Mouse (Mus musculus) telencephalon, adult 2 months (tissue): Measurements from ENCODE around the gene Rab4b.

Experiments
- DNase-seq: peaks from one replicate; pipeline ENCODE4 v3.0.0-alpha.2; 2011; ENCODE audit warnings: low read depth, low spot score

Rab4b gene

DNA sequence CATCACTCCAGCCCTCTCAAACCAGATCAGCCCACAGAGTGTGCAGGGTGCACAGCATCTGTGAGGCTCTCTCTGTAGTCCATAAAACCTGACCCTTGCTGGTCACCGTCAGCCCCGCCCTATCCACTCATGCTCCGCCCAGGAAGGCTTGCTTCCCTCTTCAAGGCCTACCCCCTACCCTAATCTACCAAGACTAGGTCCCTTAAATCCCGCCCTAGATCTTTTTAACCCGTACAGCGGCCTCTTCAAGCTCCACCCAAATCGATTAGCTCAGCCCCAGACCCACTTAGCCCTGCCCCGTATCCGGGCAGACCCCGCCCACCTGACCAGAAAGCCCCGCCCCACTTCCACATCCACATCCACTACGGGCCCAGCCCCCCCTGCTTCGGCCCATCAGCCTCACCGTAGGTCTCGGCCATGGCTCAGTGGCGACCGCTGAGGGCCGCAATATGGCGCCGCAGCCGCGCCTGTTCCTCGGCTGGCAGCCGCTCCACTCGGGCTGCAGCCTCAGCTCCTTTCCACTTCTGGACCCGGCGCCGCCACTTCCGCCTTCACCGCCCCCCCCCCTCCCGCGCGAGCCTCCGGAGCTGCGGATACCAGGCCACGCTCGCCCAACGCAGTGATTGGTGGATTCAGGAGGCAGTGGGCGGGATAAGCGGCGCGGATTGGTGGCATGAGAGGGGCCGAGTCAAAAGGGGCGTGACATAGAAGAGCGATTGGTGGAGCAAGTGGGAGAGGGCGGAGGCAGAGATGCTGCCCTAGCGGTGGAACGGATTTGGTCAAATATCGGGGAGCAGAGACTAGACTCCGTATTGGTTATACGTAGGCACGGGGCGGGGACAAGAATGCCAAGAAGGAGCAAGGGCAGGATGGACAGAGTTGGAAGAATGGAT, at the start of gene Rab4b:
TSS of gene Rab4b (minus strand) at position 573 of the 893 bp plus-strand sequence.
- peak; percentile 99 for DNase-seq

DNA sequence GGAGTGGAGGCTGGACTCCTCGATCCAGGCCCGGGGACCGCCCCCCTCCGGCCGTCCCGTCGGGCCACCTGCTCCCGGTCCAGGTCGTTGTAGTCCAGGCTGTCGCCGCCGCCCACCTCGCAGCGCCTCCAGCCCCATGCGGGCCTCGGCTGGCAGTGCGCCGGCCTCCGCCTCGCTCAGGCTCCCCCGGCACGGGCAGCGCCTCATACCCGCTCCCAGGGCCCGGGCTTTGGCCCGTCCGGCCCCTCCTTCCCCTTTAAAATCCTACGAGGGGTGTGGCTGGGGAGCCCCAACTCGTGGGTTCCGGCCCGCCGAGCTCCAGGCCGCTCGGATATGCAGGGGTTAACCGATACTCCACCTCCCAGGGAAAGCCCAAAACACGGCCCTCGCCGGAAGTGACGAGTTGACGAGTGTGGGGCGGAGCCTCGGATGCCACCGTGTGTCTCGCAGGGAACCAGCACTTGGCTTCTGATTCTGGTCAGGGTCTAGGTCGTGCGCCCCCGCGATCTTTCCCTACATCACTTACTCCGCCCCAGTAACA, 49.7 kb upstream of the Rab4b start, which contains the start of gene Itpkc:
TSS of gene Itpkc (minus strand) at position 381 of the 541 bp plus-strand sequence.
- DNase-seq = peak; percentile 90

DNA sequence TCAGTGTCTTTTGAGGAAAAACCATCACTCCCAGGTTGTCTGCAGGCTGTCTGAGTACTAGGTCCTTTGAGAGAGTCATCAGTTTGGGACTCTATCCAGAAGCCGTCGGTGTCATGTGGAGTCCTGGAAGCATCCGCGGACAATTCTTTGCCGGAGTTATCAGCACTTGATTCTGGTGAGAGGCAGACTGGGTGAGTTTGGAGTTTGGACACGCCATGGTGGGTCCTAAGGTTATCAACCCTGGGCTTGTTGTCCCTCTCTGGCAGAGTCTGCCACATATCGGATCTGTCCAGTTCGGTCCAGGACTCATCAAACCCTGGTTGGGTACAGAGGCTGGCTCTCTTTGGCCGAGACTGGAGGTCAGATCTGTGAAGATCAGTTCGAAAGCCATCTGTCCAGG, 49.0 kb upstream of the Rab4b start:
- DNase-seq = no peak

DNA sequence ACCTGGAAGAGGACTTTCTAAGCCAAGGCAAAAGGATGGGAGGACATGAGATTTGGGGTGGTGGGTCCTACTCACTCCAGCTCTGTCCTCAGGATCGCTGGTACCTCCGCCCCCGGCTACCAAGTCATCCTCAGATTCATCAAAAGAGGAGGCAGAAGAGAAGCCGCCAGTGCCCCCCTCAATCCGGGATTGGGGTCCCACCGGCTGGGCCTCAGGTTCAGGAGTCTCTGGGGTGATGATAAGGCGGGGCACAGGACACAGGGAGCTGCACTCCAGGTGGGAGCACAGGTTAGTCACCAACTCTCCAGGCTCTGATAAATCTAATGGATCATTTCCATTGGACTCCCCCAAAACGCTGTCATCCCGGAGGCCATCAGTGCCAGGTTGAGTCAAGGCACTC, 48.6 kb upstream of the Rab4b start:
- no peak for DNase-seq

DNA sequence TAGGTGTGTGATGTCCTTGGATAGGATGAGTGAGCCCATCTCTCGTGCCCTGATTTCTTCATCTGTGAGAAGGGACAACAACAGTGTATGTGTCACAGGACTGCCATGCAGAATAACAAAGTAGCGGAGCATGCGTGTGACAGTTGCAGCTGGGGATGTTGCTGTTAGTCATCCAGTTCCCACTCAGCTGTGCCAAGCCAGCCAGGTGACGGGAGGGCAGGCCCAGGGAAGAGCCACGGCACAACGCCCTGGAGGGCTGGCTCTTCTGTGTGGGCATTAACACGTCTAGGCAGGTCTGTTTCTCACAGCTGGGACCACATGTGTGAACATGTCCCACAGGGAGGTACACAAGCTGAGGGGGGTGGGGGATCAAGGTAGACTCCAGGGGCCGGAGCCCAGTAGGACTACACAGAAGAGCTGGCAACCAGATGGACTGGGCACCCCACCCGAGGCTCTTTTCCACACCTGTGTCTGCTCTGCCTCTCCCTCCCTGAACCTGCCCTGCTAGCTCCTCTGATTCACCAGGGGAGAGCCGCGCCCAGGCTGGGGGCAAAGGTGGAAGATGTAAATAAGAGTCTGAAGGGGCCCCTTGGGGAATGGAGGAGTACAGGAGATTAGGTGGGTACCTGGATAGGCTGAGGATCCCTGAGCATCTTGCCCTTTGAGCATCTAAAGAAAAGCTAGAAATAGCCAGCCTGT, 46.3 kb upstream of the Rab4b start:
- DNase-seq = no peak

DNA sequence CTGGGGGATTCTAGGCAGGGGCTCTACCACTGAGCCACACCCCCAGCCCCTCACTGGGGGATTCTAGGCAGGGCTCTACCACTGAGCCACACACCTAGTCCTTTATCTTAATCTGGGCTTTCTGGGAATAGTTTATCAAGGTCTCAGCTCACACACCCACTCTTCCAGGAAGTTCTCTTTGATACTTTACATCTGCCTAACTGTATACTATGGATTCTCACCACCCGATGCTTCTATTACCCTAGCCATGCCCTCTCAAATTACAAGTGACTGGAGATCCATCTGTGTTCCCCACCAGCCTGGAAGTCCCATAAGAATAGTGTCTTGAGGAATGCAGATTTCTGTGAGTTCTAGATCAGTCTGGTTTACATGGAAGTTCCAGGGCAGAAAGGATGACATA, 43.8 kb upstream of the Rab4b start:
- no peak for DNase-seq

DNA sequence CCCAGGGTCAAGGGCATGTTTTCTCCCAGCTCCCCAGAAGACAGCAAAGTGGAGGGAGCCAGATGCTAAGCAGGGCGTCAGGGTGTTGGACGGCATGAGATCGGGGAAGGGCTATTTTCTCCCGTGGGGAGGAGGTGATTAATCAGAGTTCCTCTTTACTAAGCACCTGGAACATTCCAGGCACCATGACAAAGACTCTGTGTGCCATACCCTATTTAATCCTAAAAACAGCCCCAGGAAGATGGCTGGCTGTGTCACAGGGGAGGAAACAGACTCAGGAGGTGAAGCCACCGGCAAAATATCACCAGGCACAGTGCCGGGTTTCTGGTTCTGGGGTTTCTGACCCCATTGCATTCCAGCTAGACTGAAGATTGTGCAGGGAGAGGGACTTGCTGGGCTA, 43.2 kb upstream of the Rab4b start:
- DNase-seq = no peak

DNA sequence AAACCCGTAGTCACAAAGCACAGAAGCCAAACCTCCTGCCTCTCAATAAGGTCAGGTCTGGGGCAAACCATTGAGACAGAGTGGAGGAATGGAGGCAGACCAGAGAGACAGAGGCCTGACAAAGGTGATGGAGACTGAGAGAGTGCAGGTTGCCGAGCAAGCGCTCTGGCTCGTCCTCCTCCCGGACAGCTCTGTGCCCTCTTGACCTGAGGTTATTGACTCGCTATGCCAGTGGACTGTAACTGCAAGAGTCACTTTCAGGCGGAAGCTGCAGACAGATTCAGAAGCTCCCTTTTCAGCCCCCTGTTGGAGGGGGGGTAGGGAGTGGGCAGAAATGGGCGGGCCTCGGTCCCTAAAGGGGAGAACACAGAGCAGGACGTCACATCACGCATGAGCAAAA, 41.2 kb upstream of the Rab4b start:
- no peak for DNase-seq

DNA sequence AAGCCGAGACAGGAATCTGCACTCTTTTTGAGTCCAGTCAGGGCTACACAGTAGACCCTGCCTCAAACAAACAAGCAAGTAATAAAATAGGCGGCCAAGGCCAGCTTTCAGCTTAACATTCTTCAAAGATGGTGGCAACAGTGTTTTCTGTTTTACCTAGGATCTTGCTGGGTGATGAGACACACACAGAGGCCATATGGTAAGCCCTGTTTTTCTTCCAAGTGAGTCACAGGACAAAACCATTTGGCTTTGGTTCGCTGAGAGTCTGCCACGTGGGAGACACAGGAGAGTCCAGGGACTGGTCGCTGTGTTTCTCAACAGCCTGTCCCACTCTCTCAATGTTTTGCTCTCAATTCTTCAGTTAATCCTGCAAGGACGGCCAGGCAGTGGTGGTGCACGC, 39.9 kb upstream of the Rab4b start:
- no peak for DNase-seq

DNA sequence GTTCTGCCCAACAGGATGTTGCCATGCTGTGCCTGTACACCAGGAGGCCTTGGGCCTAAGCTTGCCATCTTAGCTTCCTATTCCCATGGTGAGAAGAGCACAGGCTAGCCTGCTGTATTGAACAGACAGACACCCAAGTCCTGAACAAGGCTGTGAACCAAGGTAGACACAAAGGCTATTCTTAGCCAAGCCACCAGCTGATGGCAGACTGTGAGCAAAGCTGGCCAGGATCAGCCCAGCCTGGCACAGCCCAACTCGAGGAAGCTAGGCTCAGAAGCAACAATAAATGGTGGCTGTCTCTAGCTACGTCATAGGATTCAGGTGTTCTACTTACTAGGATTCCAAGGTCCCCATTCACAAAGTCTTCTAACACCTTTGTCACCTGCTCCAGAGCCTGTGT, 33.9 kb upstream of the Rab4b start:
- DNase-seq = no peak

DNA sequence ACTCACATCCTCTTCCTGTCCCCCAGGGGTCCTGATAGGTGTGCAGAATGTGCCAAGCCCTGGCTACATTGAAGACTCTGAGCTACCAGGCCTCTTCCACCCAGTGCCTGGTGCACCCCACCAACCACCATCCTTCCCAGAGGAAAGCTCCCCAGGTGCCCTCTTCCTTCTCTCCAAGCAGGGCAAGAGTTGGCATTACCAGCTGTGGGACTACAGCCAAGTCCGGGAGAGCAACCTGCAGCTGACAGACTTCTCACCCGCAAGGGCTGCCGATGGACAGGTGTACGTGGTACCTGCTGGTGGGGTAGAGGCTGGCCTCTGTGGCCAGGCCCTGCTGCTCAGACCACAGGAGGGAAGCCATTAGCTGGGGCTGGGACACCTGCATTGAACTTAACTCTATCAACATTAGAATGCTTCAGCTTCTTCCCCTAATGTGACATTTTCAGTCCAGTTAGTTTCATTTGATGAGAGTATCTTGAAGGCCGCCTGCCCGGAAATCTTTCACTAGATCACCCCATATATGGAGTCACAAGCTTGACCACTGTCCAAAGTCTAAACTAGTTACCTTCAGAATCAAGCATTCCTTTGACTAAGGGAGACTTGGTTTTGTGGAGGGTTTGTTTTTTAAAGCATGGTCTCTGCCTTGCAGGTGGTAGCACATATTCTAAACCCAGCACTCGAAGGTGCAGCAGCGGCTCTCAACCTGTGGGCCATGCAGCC, 25.2 kb upstream of the Rab4b start:
- DNase-seq = no peak

DNA sequence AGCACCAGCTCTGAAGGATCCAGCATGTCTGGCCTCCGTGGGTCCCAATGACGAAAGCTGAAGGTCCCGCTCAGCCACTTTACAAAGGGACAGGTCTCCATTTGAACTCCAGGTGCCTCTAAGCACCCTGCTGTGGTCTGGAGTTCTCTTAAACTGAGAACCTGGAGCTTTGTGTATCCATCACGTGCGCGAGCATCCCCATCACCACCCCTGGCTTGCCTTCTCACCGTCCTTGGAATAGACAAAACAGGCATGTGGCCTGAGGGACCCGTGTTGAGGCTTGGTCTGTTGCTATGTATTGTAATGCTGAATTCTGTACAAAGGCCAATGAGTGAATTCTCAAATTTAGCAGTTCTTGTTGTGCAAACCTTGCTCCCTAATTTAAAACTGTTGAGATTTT, 20.1 kb upstream of the Rab4b start:
- DNase-seq = no peak

DNA sequence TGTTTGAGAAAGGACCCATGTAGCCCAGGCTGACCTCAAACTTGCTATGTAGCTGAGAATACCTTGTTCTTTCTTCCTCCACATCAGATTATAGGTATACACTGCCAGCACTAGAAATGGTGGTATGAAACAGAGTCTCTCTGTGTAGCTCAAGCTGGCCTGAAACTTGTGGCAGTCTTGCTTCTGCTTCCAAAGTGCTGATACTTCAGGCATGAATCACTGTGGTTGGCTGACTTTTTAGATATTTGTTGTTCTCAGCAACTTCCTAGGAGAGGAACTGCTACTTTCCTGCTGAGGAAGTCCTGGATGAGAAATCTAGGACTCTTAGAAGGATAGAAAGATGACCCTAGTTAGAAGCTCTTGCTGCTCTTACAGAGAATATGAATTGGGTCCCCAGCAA, 19.7 kb upstream of the Rab4b start:
- DNase-seq = no peak

DNA sequence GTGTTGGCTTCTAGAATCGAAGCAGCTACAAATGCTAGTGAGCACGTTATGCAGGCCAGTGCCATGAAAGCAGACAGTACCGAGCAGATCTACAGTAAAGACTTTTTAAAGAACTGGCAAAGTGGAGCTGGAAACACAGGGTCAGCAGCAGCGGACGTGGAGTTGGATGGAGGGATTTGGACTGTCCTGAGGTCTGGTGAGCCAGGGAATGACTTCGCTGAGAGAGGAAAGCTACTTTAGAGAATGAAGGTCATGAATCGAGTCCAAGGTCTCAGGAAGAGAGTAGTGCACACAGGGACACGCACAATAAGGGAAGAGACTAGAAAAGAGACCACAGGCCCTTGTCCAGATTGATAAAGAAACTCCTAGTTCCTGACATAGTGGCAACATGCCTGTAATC, 18.9 kb upstream of the Rab4b start:
- DNase-seq = no peak

DNA sequence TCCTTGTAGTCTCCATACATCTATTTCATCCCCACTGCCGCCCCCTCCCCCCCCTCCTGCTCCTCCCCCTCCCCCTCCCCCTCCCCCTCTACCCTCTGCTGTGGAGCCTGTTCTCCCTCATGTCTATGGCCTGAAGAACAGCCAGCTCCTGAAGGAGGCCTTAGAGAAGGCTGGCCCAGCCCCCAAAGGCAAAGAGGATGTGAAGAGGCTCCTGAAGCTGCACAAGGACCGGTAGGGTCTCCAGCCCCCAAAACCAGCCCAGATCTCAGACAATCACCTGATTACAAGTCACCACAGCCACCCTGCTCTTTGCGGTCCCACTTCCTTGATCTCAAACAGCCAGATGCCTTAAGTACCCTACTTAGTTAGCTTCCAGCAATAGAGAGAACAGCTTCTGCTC, 18.4 kb upstream of the Rab4b start:
- no peak for DNase-seq

DNA sequence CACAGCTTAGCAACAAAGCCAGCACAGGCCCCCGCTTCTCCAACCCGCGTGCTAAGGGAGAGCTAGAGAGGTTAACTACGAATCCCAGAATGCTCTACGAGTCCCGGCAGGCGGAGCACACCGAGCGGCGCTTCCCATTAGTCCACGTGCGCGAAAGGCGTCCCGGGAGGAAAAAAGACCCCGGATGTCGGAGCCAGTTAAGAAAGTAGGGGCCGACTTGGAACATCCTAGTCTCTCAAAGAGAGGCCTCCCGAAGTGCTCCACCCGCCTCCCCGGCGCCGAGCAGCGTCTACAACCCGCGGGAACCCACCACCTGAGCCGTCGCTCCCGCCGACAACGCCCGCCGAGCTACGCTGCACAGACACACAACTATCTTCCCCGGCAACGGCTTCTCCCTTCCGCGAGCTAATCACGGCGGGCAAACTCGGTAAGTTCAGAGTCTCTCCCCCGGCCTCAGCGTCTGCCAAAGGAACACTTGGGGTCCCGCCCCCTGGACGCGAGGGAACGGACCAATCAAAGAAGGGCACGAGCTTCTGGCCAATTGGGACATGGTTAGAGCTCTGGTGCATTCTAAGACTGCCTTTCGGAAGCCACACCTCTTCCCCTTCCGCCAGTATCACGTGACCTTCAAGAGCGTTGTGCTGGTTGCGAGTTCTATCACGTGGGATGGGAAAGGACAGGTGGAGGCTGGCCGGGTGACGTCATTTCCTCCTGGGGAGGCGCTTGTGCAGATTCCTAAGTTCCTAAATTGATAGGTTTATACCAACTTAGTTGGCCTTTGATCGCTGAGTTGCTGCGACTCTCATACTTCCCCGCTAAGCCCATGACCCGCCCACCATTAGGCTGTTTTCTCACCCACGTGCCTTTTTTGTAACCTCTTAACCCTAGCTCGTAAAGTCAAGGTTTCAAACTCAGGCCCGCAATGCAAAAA, 17.2 kb upstream of the Rab4b start, which contains the start of the genes BC024978 and Snrpa:
TSS of gene BC024978 (plus strand) at position 101 of the 931 bp plus-strand sequence.
TSS of gene Snrpa (minus strand) at position 591 of the 931 bp plus-strand sequence.
- peak; percentile 100 for DNase-seq

DNA sequence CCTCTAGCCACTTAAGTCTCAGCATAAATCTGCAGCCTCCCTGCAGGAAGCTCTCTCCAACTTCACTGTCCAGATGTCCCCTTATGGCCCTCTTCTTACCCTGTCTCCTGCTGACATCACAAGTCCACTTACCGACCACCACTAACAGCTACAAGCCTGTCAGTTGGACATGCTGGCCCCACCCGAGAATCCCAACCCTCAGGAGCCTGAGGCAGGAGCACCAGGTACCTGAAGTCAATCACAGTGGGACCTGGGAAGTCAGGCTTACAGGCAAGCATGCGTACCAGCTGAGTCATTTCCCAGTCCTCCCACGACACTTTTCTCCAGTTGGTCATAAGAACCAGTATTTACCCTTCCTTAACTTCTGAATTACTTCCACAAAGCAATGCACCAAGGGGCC, 15.0 kb upstream of the Rab4b start:
- no peak for DNase-seq

DNA sequence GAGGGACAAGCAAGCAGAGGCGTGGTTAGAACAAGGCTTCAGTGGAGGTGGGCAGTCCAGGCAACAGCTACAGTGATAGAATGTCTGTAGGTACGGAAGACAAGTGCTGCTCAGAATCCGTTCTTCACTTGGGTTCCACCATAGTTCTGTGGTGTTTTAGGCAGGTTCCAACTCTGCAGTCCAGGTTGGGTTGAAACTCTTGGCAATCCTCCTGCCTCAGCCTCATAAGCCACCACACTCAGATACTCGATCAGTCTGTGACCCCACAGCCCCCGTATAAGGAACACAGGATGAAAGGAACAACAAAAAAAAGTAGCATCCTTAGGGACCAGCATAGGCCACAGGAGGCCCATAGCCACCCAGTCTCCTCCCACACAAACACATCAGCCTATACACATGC, 13.7 kb upstream of the Rab4b start:
- no peak for DNase-seq

DNA sequence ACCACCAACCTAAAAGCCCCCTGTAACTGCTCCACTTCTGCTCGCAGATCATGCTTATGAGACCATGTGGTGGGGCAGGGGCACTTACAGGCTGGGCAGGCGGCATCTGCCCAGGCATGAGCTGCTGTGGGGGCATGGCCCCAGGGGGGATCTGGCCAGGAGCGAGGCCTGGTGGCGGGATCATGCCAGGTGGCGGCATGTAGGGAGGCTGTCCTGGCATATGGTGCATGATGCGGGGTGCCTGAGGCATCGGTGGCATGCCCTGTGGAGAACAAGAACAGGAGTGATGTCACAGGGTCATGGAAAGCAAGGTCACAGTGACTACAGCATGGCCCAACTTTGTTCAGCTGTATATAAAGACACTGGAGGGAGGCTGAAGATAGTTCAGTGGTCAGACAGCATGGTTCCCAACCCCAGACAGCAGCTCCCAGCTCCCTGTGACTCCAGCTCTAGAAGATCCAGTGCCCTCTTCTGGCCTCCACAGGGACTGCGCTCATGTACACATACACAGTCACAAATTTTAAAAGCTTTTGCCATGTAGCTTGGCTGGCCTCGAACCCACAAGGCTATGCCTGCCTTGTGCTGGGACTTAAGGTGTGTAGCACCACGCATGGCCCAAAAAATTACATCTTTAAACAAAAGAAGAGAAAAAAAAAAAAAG, 10.7 kb upstream of the Rab4b start:
- DNase-seq = no peak

DNA sequence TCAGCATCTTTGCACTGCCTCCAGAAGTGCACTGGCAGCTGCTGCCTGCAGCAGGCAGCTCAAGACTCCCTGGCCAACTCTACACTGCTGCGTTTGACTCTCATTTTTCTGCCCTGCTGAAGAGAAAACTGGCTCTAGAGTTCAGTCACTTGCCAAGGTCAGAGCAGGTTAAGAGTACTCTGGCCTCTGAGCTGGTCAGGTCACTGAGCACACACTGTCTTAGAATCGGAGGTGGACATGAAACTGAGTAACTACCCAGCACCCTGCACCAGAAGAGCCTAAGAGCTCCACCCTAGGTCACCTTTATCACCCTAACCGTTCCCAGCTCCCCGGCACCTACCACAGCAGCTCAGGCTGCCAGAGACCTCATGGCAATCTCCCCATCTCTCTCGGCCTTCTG, 7.3 kb upstream of the Rab4b start:
- DNase-seq = no peak
